Mouse (Mus musculus): ENCODE results near the gene Itpr1.

The Itpr1 gene

DNA sequence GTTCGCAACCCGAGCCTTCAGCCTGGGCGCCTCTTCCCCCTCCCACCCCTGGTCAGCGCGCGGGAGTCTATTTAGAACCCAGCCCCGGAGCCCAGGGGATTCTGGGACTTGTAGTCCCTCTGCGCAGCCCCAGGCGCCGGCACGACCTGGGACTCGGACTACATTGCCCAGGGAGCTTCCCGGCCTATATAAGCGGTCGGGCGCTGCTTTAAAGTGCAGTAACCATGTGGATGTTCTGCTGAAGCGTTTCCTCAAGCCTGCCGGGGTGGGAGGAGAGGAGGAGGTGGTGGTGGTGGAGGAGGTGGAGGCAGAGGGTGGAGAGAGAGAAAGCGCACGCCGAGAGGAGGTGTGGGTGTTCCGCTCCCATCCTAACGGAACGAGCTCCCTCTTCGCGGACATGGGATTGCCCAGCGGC lies at the start of gene Itpr1:
Gene Itpr1 (plus strand): TSS at position 216 of the 415 bp plus-strand sequence.
- peak; percentile 94 to 97 for DNase-seq (ENCODE audit: low spot score in 2 of 2)

DNA sequence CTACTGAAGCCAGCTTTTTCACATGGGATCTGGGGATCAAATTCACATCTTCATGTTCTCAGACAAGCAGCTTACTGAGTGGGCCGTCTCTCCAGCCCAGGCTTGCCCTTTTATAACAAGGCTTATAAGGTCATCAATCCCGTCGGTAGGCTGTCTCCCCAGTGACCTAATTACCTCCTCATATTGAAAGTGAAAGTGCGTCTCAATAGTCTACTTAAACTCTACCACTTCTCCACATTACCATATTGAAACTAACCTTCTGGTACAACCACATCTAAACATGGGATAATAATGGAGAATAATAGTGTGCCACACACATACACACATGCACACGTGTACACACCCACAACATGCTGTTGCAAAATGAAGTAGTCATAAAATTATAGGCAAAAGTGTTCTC lies 48.0 kb upstream of the Itpr1 start:
- DNase-seq (ENCODE audit: low spot score in 2 of 2) = no peak

DNA sequence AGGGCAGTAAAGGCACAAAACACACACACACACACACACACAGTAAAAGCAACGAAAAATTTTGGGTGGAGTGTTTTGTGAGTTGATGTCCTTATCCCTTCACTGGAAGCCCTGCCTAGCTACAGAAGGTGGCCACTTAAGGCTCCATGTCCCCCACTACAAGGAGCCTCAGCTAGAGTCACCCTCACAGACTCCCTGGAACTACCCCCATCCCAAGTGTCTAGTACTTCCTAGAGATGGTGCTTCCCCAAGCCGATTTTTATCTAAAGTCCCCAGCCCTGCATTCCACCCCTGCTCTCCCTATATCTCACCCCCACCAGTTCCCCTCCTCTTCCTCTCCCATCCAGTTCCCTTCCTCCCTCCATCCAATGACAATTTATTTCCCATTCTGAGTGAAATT lies 47.3 kb upstream of the Itpr1 start:
- no peak for DNase-seq (ENCODE audit: low spot score in 2 of 2)

- no peak for DNase-seq (ENCODE audit: low spot score in 2 of 2)
Observed at GRCm38 (mm10) chr6:108167946-108168680, 44.8 kb upstream of the Itpr1 start.

DNA sequence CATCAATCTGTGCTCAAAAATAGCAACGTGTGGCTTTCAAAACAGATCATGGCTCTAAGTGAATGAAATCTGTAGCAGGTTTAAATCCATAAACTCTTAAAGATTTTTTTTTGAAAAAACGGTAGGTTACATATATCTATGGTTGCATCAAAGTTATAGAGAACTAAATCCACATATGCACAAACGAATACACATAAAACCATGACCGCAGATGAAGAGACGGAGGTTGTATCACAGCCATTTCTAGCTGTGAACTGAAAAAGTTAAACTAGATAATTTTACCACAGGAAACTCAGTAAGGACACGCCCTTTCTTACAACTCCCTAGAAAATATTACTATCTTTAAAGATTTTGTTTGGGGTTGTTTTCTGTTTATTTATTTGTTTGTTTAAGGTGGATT lies 44.2 kb upstream of the Itpr1 start:
- DNase-seq (ENCODE audit: low spot score in 2 of 2) = no peak

DNA sequence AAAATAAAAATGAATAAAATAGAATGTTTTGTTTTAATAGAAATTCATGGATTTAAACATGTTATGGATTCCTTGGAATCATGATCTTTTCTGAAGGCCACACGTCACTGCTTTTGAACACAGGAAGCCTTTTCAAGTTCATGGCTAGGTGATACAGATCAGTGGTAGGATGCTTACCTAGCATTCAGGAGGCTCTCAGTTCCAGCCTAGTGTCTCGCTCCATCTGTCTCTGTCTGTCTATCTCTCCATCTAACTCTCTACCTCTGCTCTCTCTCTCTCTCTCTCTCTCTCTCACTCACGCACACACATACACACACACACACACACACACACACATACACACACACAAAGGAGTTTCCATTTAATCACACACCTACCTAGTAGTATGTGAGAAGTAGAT lies 43.4 kb upstream of the Itpr1 start:
- no peak for DNase-seq (ENCODE audit: low spot score in 2 of 2)

DNA sequence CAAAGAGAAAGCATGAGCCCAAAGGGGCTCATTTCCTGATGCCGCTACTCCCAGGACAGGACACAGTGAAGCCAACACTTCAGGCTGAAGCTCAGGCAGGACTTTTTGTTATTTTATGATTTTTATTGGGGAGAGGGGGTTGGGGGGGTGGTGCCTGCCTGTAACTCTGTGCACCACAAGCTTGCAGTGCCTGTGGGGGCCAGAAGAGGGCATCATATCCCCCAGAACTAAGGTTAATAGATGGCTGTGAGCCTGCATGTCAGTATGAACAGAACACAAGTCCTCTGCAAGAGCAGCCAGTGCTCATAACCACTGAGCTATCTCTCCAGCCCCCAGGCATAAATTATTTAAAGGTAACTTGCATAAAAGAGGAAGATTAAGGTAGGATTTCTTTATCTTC lies 40.7 kb upstream of the Itpr1 start:
- DNase-seq (ENCODE audit: low spot score in 2 of 2) = no peak

DNA sequence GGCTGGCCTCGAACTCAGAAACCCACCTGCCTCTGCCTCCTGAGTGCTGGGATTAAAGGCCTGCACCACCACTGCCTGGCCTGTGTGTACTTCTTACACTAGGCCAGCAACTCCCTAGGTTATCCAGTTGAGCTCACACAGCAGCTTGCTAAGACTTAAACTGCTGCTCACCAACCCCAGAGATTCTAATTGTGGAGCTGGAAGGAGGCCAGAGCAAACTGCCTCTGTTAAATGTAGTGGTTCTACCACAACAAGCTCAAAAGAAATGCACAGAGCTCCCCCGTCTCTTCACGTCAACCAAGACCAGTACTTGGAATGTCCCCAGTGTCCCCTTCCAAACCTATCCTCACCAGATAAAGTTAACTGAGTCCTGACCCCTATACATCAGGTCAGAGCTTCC lies 38.7 kb upstream of the Itpr1 start:
- DNase-seq (ENCODE audit: low spot score in 2 of 2) = no peak

DNA sequence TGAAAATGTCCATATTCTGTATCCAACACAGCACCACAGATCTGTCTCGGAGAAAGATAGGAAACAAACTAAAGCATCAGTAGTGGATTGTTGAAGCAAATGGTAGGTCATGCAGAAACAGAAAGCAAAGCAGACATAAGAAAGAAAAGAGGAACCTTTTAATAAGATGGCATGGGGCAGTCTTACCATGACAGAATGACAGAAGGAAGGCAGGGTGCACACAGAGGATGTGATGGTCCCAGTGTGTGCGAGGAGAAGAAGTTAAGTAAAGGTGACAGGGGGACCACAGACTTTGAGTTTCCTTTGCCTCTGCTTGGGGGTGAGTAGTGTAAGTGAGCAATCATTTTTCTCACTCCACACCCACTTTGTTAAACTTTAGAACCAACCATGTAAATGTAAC lies 33.8 kb upstream of the Itpr1 start:
- no peak for DNase-seq (ENCODE audit: low spot score in 2 of 2)

- DNase-seq (ENCODE audit: low spot score in 2 of 2) = peak; percentile 83 to 90
Observed at GRCm38 (mm10) chr6:108184847-108185684, 27.8 kb upstream of the Itpr1 start, which contains the start of gene Sumf1. Sumf1 (minus strand) TSS chr6:108185582.

GRCm38 (mm10) chr6:108185685-108186009 lies 27.2 kb upstream of the Itpr1 start:
- DNase-seq (ENCODE audit: low spot score in 2 of 2) = no peak

DNA sequence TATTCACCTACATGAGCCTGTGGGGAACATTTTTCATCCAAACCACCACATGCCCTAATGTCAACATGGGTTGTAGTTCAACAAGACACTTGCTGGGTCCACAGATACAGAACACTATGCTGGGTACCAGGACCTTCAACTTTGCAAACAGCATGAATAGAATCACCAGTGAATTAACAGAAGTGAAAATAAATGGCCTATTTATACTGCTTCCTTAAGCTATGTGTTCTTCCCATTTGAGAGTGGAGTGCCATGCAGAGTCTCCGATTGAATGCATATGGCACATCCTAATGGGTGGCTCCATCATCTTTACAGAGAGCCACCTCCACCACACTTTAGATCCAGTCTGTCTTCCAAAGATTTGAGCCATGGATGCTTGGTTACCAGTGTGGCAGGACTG lies 22.2 kb upstream of the Itpr1 start:
- no peak for DNase-seq (ENCODE audit: low spot score in 2 of 2)

- peak in 1 of 2 experiments; percentile 51 for DNase-seq (ENCODE audit: low spot score in 2 of 2)
Observed at GRCm38 (mm10) chr6:108192632-108193031, 20.3 kb upstream of the Itpr1 start.

- no peak for DNase-seq (ENCODE audit: low spot score in 2 of 2)
Observed at GRCm38 (mm10) chr6:108196665-108197064, 16.2 kb upstream of the Itpr1 start.

- DNase-seq (ENCODE audit: low spot score in 2 of 2) = peak in 1 of 2 experiments; percentile 26
Observed at GRCm38 (mm10) chr6:108197117-108197516, 15.8 kb upstream of the Itpr1 start.

- no peak for DNase-seq (ENCODE audit: low spot score in 2 of 2)
Observed at GRCm38 (mm10) chr6:108198286-108198685, 14.6 kb upstream of the Itpr1 start.

GRCm38 (mm10) chr6:108204322-108204721 lies 8.6 kb upstream of the Itpr1 start:
- DNase-seq (ENCODE audit: low spot score in 2 of 2) = no peak

DNA sequence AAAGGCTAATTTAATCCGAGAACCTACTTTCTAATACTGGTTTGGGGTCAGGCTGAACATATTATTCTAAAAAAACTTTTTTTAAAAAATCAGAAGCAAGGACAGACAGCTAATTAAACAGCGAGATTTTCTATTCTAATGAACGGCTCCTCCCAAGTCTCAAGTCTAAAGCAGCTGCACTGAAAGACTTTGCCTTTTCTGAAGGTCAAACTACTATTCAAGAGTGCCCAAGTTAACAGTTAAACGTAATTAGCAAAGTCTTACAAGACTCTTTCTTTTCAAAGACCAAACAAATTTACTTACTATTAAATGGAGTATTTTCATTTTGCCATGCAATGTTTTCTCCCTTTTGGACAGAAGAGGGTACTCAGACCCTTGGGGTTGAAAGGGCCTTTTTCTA lies 6.8 kb upstream of the Itpr1 start:
- DNase-seq (ENCODE audit: low spot score in 2 of 2) = no peak

DNA sequence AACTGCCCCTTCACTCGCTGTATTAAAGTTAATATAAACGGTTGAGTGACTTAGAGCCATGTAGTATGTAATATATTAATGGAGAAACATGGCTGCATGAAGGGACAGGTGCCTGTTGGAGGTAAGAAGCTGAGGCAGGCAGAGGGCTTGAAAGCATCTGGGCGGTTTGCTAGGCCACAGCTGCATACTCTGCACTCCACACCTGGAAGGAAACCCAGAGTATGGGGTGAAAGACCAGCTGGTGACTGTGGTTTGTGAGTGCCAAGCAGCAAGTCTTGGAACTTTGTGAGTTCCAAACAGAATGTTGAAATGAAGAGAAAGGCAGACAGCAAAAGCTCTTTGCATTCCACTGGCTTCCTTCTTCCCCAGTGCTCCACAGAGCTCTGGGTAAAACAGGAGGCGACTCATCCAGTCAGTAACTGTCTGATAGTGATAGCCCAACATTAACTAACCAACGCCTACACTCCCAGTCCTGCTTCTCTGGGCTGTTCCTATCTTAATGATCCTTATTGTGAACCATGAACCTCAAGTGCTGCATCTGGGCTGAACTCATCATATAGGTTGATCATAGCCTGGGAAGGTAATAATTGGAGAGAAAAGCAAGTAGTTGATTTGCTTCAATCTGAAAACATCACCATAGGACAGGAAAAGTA lies 5.9 kb upstream of the Itpr1 start:
- no peak for DNase-seq (ENCODE audit: low spot score in 2 of 2)

- DNase-seq (ENCODE audit: low spot score in 2 of 2) = no peak
Observed at GRCm38 (mm10) chr6:108211896-108212880, 708 bp upstream of the Itpr1 start.
